Mouse (Mus musculus) ES-Bruce4 (cell line): ENCODE data around the gene Ncor2. TPM values are rescaled to one million over a fixed set of nuclear protein-coding genes. Genes with fewer than 3 reads are reported as not detected.

ENCODE experiments used
- H3K27ac ChIP-seq: 2 replicates; pipeline ENCODE4 v1.5.1; 2012; ENCODE audit warnings: low read length, inconsistent platforms; ENCODE audit not compliant: insufficient read depth
- H3K27me3 ChIP-seq: 2 replicates; pipeline ENCODE4 v1.6.1; 2012; ENCODE audit warnings: mild to moderate bottlenecking, low read length, inconsistent platforms; ENCODE audit not compliant: control insufficient read depth, poor library complexity, insufficient read depth, severe bottlenecking
- H3K36me3 ChIP-seq: 2 replicates; pipeline ENCODE4 v1.6.1; 2012; ENCODE audit warnings: inconsistent platforms, mild to moderate bottlenecking, low read length, moderate library complexity; ENCODE audit not compliant: control insufficient read depth, poor library complexity, insufficient read depth, severe bottlenecking
- H3K4me1 ChIP-seq: one replicate; pipeline ENCODE4 v1.8.1; 2011; ENCODE audit warnings: low read length; ENCODE audit not compliant: control insufficient read depth, insufficient read depth
- H3K4me3 ChIP-seq: 2 replicates; pipeline ENCODE4 v1.5.1; 2011; ENCODE audit warnings: low read depth, mild to moderate bottlenecking, low read length
- H3K9ac ChIP-seq: 2 replicates; pipeline ENCODE4 v1.6.1; 2012; ENCODE audit warnings: low read depth, mild to moderate bottlenecking, inconsistent platforms; ENCODE audit not compliant: poor library complexity, severe bottlenecking
- H3K9me3 ChIP-seq: replicated peaks from 2 replicates; pipeline ENCODE4 v1.6.1; 2012; ENCODE audit warnings: mild to moderate bottlenecking, low read length, inconsistent platforms; ENCODE audit not compliant: control insufficient read depth, poor library complexity, insufficient read depth, severe bottlenecking
- CTCF ChIP-seq: IDR thresholded peaks from one replicate; pipeline ENCODE4 v1.8.1; 2011; ENCODE audit warnings: low read depth, low read length
- EP300 ChIP-seq: IDR thresholded peaks from 2 replicates; pipeline ENCODE4 v1.6.1; 2011; ENCODE audit warnings: low read depth, low read length; ENCODE audit not compliant: insufficient read depth
- POLR2A ChIP-seq: IDR thresholded peaks from one replicate; pipeline ENCODE4 v1.8.1; 2011; ENCODE audit warnings: low read length; ENCODE audit not compliant: insufficient read depth
- polyA plus RNA-seq: library from polyadenylated mRNA; stranded (reverse); fragments of >200 nt; gene quantifications from 2 replicates; pipeline ENCODE4 v1.2.4, GENCODE M21; 2011; ENCODE audit warnings: low read depth; ENCODE audit not compliant: missing spikeins, insufficient read depth, insufficient read length

Gene Ncor2
- polyA plus RNA-seq, 1 experiment, result 57.5 TPM

DNA sequence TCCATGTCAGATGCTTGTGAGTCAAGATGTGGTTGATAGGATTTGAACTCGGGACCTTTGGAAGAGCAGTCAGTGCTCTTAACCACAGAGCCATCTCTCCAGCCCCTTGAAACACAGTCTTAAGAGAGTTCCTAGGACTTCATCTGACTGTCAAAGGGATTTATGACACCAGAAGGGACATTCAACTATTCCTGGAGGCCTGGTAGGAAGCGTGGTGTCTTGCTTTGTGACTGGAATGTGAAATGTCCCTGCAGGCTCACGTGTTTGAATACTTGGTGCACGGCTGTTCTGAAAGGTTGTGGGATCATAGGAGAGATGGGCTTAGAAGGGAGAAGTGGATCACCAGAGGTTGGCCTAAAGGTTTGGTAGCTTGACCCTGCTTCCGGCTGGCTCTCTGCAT lies 192.4 kb downstream of the Ncor2 start:
- no peaks in the 10 kb centered on the region for H3K4me1 ChIP-seq
- H3K27me3 ChIP-seq, result no peaks in the 10 kb centered on the region
- H3K9ac ChIP-seq, result no peak overlapping the region
- no peak overlapping the region for H3K4me3 ChIP-seq
- no peak overlapping the region for H3K27ac ChIP-seq
- TF ChIP-seq EP300 (no peak), CTCF (no peak), POLR2A (no peak)
- H3K9me3 ChIP-seq, result 0 out of 2 replicates have a peak, but pooled peaks cover 3% of the 10 kb centered on the region
- no peaks in the 10 kb centered on the region for H3K36me3 ChIP-seq

DNA sequence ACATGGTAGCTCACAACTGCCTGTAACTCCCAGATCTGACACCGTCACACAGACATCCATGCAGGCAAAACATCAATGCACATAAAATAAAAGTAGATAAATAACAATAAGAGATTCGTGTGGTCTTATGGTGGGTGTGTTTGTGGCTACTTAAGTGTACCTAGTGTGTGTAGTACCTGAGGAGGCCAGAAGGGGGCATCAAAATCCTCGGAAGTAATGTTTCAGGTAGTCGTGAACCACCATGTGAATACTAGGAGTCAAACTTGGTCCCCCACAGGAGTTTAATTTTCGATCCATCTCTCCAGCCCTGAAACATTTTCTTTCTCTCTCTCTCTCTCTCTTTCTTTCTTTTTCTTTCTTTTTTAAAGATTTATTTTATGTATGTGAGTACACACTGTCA lies 192.8 kb downstream of the Ncor2 start:
- H3K9me3 ChIP-seq, result 0 out of 2 replicates have a peak, but pooled peaks cover 3% of the 10 kb centered on the region
- H3K4me1 ChIP-seq, result no peaks in the 10 kb centered on the region
- TF ChIP-seq POLR2A (no peak), EP300 (no peak), CTCF (no peak)
- no peaks in the 10 kb centered on the region for H3K36me3 ChIP-seq
- no peak overlapping the region for H3K27ac ChIP-seq
- H3K4me3 ChIP-seq, result no peak overlapping the region
- H3K9ac ChIP-seq, result no peak overlapping the region
- H3K27me3 ChIP-seq, result no peaks in the 10 kb centered on the region

DNA sequence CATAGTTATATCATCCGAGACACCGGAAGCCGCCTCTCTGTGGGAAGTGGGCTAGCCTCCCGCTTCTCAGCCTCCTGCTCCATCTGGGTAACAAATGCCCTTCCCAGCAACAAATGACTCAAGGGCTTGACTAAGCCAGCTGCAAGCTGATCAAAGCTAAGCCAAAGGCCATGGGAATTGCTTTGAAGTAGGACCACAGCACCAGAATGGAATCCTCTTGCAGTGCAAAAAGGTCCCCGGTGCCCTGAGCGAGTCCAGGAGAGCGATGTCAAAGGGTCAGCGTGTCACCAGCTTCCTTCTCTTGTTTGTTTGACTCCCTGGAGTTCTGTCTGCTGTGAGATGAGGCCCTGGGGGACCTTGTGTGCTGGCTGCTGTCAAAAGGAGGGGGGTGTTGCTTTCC lies 209.2 kb downstream of the Ncor2 start:
- Histone ChIP-seq H3K4me3 (no peak overlapping the region), H3K9ac (no peak overlapping the region), H3K4me1 (no peaks in the 10 kb centered on the region), H3K36me3 (no peaks in the 10 kb centered on the region), H3K27me3 (no peaks in the 10 kb centered on the region), H3K9me3 (no peaks in the 10 kb centered on the region), H3K27ac (no peak overlapping the region)
- TF ChIP-seq EP300 (no peak), POLR2A (no peak), CTCF (no peak)

Other genes with a start within 250 kb of the Ncor2 start
- gene Rflna, start 176.0 kb downstream of the Ncor2 start, polyA plus RNA-seq, result 1.7 and 2.0 TPM in 2 replicates
- 59.6 and 63.9 TPM in 2 replicates for gene Scarb1, start 161.9 kb upstream of the Ncor2 start, polyA plus RNA-seq
- gene Gm10382, start 210.1 kb upstream of the Ncor2 start, polyA plus RNA-seq, result not detected in 2 replicates
- 329 and 334 TPM in 2 replicates for gene Ubc, start 211.0 kb upstream of the Ncor2 start, polyA plus RNA-seq